Mouse (Mus musculus): ENCODE measurements around the gene Sowahb.
A peak's percentile ranks its signal among the peaks of the same experiment; 100 is the strongest.
"Not testable (repeated sequence)": the region's sequence is repeated elsewhere in the genome, so short reads cannot be mapped to it uniquely, and the experiment has no call there.

The Sowahb gene

GRCm38 (mm10) chr5:93042831-93043687 lies 1.8 kb downstream of the Sowahb start:
- no peak for DNase-seq (ENCODE audit: low read depth, low spot score)

GRCm38 (mm10) chr5:93042031-93042430 lies 2.8 kb downstream of the Sowahb start:
- DNase-seq (ENCODE audit: low read depth, low spot score) = no peak

DNA sequence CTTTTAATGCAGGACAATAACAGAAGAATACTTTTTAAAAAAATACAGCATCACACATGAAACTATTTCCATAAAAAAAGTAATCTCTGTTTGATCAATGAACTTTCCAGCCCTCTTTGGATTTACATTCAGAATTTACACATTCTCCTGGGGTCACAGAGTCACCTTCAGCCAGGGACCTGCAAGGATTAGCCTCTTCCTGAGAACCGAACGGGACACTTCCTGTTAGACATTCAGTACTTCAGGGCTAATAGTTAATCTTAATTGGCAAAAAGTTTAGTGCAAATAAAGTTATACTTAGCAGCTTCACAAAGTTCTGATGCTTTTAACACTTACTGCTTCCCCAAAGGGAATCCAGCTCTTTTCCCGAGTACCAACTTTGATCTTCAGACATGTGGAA lies 3.5 kb downstream of the Sowahb start:
- no peak for DNase-seq (ENCODE audit: low read depth, low spot score)

DNA sequence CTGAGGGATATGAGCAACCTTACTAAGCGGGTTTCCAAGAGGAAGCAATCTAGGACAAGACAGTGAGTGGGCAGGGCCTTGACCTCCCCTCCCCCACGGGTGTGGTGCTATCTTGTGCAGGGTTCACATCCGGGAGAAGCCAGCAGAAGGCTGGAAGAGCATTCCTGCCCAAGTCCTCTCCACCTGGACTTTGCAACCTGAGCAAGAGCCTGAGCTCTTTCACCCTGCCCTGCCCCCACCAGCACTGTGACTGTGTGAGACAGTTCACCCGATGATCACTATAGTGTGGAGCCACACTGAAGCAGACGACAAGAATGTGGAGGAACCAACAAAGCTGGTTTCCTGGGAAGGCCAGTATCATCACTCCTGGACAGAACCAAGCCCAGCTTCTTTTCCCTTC lies 4.7 kb downstream of the Sowahb start:
- DNase-seq (ENCODE audit: low read depth, low spot score) = no peak

DNA sequence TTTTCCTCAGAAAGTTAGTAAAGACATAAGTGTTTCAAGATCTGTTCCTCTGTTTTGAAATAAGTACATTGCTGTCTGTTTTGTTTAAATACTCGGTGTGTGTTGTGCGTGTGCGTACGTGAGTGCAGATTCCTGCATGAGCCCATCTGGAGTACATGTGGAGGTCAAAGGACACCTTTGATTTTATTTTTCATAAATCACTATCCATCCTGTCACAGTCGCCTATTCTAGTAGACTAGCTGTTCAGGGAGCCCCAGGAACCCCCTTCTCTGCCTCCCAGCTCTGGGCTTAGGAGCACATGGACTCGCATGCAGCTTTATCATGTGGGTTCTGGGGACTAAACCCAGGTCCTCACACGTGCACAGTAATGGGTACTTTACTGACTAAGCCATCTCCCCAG lies 8.6 kb downstream of the Sowahb start:
- no peak for DNase-seq (ENCODE audit: low read depth, low spot score)

GRCm38 (mm10) chr5:93035285-93035684 lies 9.5 kb downstream of the Sowahb start:
- DNase-seq (ENCODE audit: low read depth, low spot score) = peak; percentile 79

DNA sequence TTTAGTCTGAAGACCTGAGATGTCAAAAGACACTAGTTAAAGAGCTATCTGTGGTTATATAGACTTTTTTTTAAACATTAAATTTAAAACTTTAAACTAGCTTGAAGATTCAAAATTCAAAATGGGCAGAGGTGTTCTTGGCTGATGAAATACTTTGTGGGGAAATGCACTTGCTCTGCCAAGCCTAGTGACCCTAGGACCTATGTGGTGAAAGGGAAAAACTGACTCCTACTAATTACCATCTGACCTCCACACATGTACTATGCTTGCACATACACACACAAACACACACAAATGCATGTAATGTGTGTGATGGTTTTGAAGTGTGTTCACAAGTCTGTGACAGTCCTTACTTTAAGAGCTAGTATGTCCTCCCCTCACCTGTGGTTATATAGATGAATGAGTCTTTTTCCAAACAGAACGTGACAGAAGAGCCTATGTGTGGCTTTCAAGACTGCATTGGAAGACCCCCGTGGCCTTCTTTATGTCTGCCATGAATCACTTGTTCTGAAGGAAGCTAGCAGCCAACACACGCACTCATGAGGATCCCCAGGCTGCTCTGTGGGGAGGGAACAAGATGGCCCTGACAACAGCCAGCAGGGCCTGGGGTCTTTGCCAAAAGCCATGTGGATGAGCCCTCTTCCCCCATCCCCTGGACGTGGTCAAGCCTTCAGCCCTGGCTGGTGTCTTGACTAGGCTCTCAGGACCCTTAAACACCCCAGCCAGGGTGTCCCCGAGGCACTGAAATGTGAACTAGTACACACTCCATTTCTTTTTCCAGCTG lies 11.5 kb downstream of the Sowahb start:
- DNase-seq (ENCODE audit: low read depth, low spot score) = no peak

DNA sequence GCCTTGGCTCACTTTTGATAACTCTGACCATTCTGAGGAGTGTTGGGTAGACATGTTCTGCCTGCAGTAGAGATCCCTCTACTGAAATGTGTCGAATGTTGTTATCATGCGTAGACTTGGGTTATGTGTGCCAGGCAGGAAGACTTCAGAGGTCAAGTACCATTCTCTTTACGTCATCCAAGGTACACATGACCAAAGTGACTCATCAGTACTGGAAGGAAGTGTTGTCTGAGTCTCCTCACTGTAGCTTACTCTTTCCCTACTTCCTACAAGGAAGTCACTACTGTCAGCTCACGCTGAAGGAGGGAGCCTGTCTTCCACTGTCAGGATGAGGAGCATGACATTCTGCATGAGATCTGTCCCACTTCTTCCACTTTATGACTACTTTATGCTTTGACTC lies 12.2 kb downstream of the Sowahb start:
- peak; percentile 75 for DNase-seq (ENCODE audit: low read depth, low spot score)

DNA sequence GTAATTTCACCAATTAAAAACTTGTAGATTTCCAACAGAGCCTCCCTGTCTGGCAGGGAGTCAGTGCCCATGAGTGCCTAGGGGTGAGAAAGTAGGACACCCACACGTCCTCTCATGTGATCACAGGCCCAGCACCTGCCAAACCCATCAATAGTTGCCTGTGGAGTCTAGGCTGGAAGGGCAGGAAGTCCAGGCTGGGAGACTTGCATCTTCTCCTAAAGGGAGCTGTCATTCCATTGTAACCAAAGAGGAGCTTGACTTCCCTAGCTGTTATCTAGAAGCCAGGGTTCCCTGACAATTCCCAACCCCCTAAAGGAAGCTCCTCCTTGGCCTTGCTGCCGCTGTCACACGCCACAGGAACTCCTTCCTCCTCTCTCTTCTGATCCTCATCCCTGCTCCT lies 14.0 kb downstream of the Sowahb start:
- no peak for DNase-seq (ENCODE audit: low read depth, low spot score)

GRCm38 (mm10) chr5:93030411-93030810 lies 14.4 kb downstream of the Sowahb start:
- no peak for DNase-seq (ENCODE audit: low read depth, low spot score)

- DNase-seq (ENCODE audit: low read depth, low spot score) = no peak
These were observed 17.6 kb downstream of the Sowahb start for GRCm38 (mm10) chr5:93027120-93027675.

GRCm38 (mm10) chr5:93026437-93027119 lies 18.2 kb downstream of the Sowahb start:
- DNase-seq (ENCODE audit: low read depth, low spot score) = no peak

DNA sequence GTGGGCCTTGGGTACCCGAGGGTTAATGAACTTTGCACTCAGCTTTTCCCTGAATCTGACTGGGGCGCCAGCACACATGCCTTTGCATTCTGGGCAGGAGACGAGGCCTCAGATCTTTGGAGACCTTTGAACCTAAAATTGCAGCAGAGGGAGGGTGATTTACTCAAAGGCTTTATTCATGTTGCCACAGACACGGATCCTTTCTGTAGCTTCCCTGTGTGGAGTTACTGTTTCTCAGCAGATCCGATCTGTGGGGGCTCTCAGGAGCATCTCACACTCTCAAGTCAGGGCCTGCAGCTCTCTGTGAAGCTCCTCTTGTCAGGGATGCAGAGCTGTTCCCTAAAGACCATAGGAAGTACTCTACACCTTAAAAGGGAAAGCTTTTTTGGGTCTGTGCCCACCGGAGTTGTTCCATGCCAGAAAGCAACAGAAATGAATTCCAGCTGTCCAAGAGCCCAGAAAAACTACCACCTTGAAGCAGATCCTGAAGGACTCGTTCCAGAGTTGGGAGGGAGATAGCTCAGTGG lies 20.0 kb downstream of the Sowahb start:
- peak; percentile 79 for DNase-seq (ENCODE audit: low read depth, low spot score)

DNA sequence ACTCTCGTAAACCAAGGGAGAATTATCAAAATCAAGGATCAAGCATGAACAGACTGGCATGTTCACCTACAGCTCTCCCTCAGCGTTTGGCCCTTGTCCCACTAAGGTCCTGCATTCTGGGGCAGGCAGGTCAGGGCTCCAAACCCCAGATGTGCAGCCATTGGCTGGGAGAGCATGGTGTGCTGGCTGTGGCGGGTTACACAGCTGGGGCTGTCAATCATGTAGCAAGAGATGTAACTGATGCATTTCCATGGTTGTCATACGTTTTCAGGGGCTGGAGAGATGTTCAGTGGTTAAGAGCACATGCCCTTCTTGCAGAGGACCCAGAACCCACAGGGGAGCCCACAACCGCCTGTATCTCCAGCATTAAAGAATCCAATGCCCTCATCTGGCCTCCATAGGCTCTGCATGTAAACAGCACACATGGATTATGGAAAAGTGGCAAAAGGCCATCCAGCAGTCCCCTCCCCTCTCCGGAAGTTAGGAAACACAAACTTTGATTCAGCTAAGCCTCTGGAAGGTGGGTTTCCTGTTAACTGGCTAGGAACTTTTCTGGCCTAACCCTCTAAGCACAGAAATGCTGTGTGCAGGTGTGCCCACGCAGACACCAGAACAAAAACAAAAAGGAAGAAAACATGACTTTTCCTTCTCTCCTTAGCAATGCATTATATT lies 22.6 kb downstream of the Sowahb start:
- peak; percentile 31 for DNase-seq (ENCODE audit: low read depth, low spot score)

GRCm38 (mm10) chr5:93020024-93020666 lies 24.7 kb downstream of the Sowahb start:
- DNase-seq (ENCODE audit: low read depth, low spot score) = peak; percentile 33

DNA sequence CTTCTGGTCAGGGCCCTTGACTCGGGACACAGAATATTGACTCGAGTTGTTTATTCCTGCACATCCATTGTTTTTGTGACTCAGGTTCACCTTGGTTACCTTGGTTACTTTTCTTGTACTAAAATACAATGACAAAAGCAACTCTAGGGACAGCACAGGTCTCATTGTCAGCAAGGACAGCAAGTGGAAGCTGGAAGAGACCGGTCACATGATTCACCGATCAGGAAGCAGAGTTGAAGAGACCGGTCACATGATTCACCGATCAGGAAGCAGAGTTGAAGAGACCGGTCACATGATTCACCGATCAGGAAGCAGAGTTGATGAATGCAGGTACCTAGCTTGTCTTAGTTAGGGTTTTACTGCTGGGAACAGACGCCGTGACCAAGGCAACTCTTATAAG lies 25.6 kb downstream of the Sowahb start:
- DNase-seq (ENCODE audit: low read depth, low spot score) = not testable (repeated sequence)

DNA sequence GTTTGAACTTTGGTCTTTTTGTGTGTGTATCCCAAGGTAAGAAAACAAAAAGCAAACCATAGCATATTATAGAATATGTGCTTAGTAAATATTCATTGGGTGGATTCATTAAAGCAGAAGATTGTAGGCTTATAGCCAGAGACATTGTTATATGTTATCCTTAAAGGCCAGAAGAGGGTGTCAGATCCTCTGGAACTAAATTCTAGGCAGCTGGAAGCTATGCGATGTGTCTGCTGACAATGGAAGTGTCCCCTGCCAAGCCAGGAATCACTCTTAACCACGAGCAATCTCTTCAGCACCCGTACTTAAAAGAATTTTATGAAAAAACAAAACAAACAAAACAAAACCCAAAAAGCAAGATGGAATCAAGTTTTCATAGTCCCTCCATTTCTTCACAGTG lies 27.1 kb downstream of the Sowahb start:
- peak; percentile 58 for DNase-seq (ENCODE audit: low read depth, low spot score)

- DNase-seq (ENCODE audit: low read depth, low spot score) = no peak
These were observed 36.6 kb downstream of the Sowahb start for GRCm38 (mm10) chr5:93008256-93008655.

DNA sequence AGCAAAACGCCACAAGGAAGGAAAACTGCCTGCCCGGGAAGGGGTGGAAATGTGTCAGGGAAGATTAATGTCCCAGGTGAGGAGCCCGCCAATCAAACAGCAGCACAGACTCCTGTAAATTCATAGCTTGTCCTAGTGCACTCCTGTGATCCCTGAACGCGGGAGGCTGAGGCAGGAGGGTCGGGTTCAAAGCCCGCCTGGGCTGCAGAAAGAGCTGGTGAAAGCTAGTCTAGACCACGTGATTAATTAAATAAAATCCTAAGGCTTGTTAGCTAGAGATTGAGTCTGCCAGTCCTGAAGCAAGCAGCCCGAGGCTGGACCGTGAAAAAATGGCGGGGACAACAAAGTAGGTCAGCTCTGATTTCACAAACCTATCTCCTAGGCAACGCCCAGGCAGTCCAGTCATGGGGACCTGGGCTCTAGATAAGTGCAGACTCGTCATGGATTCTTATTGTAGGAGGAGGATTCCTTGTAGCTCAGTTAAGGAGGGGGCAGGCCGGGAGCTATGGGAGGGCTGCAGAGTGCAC lies 38.9 kb downstream of the Sowahb start:
- DNase-seq (ENCODE audit: low read depth, low spot score) = no peak

DNA sequence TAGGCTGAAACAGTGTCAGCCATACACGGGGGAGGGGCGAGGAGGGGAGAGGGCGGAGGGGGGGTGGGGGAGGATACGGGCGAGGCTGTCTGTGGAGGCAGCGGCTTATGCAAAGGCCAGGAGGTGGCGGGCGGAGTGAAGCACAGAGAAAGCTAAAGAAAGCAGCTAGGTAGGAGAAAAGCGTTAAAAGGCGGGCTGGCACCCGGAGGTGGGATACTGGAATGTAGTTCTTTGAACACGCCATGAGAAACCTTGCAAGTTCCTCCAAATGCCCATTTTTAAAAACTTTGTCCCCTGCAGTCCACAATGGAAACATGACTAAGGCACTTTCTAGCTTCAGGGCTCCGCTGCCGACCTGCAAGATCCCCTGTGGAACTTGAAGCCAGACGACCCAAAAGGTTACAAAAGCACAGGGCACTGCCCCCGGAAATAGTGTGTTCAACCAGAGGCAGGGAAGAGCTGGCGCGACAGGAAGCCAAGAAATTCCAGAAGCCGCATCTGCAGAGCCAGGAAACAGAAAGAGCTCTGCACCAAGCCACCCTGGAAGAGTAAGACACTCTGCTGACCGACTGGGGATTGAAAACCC lies 39.5 kb downstream of the Sowahb start:
- DNase-seq (ENCODE audit: low read depth, low spot score) = no peak
